Mouse (Mus musculus): Measurements from ENCODE around the gene Pitpna. TPM values are rescaled to one million over a fixed set of nuclear protein-coding genes. Genes with fewer than 3 reads are reported as not detected.
"Not testable (repeated sequence)": the region's sequence is repeated elsewhere in the genome, so short reads cannot be mapped to it uniquely, and the experiment has no call there.

Pitpna gene
- polyA plus RNA-seq, 1 experiment from 2014 or later: 30.1 TPM

DNA sequence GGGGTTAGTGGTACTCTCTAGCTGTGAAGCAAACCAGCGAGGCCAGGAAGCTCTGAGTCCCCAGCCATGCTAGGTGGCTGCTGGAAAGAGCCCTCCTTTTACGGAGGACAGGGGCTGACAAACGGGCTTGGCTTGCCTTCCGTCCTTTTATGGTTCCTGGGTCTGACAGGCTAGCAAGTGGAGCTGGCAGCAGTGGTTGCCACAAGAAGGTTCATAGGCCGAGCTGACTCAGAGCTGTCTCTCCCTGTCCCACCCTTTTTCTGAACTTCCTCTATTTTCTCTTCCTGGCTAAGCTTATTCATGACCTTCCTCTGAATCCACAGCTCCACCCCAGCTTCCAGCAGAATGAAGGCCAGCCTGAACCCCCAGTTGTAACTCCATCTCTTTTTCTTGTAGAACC is 4.7 kb downstream of the Pitpna start:
- ATAC-seq (no peak), DNase-seq (no peak)
- no peak overlapping the region for H3K9ac ChIP-seq (replicated peaks)
- H3K36me3 ChIP-seq (replicated peaks; ENCODE audit: insufficient read depth, low read length): peaks cover 16% of the 10 kb centered on the region
- H3K4me2 ChIP-seq (ENCODE audit: low read depth, low read length): no peak overlapping the region; the same call in 1 of the 2 replicates
- 50% methylated on average over 5 of the region's 5 CpGs for WGBS (ENCODE audit: insufficient replicate concordance)
- TF ChIP-seq EP300 (IDR thresholded peaks at IDR 0.05; ENCODE audit: low read depth): no peak
- no peak for TF ChIP-seq CTCF (IDR thresholded peaks at IDR 0.05; ENCODE audit: low read depth)
- peak overlapping the region; percentile 36 for H3K27ac ChIP-seq (ENCODE audit: low read depth)
- no peak overlapping the region for H3K4me3 ChIP-seq (ENCODE audit: low read depth, low read length)
- no peaks in the 10 kb centered on the region for H3K9me3 ChIP-seq (ENCODE audit: low read length)
- no peaks in the 10 kb centered on the region for H3K27me3 ChIP-seq (ENCODE audit: insufficient read depth, low read length)
- H3K4me1 ChIP-seq (ENCODE audit: insufficient read depth): peaks cover 42% of the 10 kb centered on the region

DNA sequence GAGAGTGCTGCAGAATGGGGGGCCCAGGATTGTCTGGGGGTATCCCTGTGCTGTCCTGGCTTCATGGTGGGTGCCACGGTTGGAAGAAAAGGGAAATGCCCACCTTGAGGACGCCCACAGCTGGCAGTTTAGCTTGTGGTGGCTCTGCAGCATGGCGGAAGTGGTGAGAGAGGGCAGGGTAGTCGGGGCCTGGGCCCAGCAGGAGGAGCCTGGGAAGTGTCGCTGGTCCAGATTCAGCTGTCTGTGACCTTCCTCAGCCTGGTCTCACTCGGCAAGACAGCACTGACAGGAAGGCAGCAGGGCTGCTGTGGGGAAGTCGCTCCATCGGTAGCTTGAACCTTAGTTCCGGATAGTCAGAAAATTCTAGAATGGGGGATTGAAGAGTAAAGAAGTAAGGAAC is 6.5 kb downstream of the Pitpna start:
- H3K27me3 ChIP-seq (ENCODE audit: insufficient read depth, low read length): no peaks in the 10 kb centered on the region
- no peak overlapping the region for H3K4me3 ChIP-seq (ENCODE audit: low read depth, low read length)
- ATAC-seq (peak; percentile 25; the same call in 1 of the 2 replicates), DNase-seq (peak; percentile 41)
- no peaks in the 10 kb centered on the region for H3K9me3 ChIP-seq (ENCODE audit: low read length)
- H3K27ac ChIP-seq (ENCODE audit: low read depth): peak overlapping the region; percentile 64; the same call in 1 of the 2 replicates
- no peak overlapping the region for H3K9ac ChIP-seq (replicated peaks)
- H3K4me1 ChIP-seq (ENCODE audit: insufficient read depth): peaks cover 35% of the 10 kb centered on the region
- 54% methylated on average over 9 of the region's 9 CpGs for WGBS (ENCODE audit: insufficient replicate concordance)
- TF ChIP-seq CTCF (IDR thresholded peaks at IDR 0.05; ENCODE audit: low read depth) (0 out of 2 replicates have a peak, but pooled peaks have one; percentile 5), EP300 (IDR thresholded peaks at IDR 0.05; ENCODE audit: low read depth) (no peak)
- peaks cover 29% of the 10 kb centered on the region for H3K36me3 ChIP-seq (replicated peaks; ENCODE audit: insufficient read depth, low read length)
- no peak overlapping the region for H3K4me2 ChIP-seq (ENCODE audit: low read depth, low read length)

DNA sequence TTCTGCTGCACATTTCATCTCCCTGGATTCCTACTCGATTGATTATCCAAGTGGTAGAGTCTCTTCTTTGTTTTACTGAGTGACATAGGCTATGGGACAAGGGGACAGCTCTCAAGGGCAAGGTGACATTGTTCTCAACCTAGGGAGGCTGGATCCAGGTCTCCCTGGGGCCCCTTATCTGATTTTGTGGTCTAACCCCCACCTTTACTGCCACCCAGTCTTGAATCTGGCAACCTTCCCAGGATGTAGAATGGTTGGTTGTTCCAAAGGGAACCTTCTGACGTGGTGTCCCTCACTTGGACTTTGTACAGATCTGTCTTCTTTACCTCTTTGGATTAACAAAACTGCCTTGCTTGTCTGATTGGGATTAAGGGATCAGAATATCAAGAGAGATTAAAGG is 7.5 kb downstream of the Pitpna start:
- TF ChIP-seq EP300 (IDR thresholded peaks at IDR 0.05; ENCODE audit: low read depth) (no peak), CTCF (IDR thresholded peaks at IDR 0.05; ENCODE audit: low read depth) (no peak)
- DNase-seq (no peak), ATAC-seq (peak; percentile 24; the same call in 1 of the 2 replicates)
- H3K9me3 ChIP-seq (ENCODE audit: low read length): no peaks in the 10 kb centered on the region
- no peak overlapping the region for H3K4me3 ChIP-seq (ENCODE audit: low read depth, low read length)
- 53% methylated on average over 2 of the region's 2 CpGs for WGBS (ENCODE audit: insufficient replicate concordance)
- H3K4me1 ChIP-seq (ENCODE audit: insufficient read depth): peaks cover 31% of the 10 kb centered on the region
- H3K27me3 ChIP-seq (ENCODE audit: insufficient read depth, low read length): no peaks in the 10 kb centered on the region
- no peak overlapping the region for H3K4me2 ChIP-seq (ENCODE audit: low read depth, low read length)
- peak overlapping the region; percentile 34 for H3K9ac ChIP-seq (replicated peaks)
- H3K27ac ChIP-seq (ENCODE audit: low read depth): peak overlapping the region; percentile 64; the same call in 1 of the 2 replicates
- peaks cover 34% of the 10 kb centered on the region for H3K36me3 ChIP-seq (replicated peaks; ENCODE audit: insufficient read depth, low read length)

DNA sequence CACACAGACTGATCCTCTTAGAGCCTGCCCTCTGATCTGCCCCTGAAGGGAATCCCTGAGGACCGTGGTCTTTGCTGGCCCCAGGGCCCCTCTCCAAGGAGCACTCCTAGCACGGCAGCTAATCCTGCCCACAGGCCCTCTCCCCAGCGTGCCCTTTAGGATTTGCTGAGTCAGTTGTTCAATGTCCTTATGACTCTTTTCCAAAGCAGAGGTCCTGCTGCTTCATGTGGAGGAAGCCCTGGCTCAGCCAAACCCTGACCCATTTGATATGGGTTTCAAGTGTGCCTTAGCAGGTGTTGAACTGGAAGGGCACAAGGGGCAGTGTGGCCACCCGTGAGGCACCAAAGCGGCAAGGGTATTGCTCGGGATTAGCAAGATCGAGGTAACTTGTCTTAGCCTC is 7.9 kb downstream of the Pitpna start:
- Histone ChIP-seq H3K9me3 (ENCODE audit: low read length) (no peaks in the 10 kb centered on the region), H3K4me2 (ENCODE audit: low read depth, low read length) (no peak overlapping the region), H3K36me3 (replicated peaks; ENCODE audit: insufficient read depth, low read length) (peaks cover 38% of the 10 kb centered on the region), H3K4me1 (ENCODE audit: insufficient read depth) (peaks cover 31% of the 10 kb centered on the region), H3K27ac (ENCODE audit: low read depth) (peak overlapping the region; percentile 64), H3K4me3 (ENCODE audit: low read depth, low read length) (no peak overlapping the region), H3K27me3 (ENCODE audit: insufficient read depth, low read length) (no peaks in the 10 kb centered on the region), H3K9ac (replicated peaks) (peak overlapping the region; percentile 34)
- ATAC-seq (no peak), DNase-seq (no peak)
- 77% methylated on average over 7 of the region's 7 CpGs for WGBS (ENCODE audit: insufficient replicate concordance)
- TF ChIP-seq CTCF (IDR thresholded peaks at IDR 0.05; ENCODE audit: low read depth) (no peak), EP300 (IDR thresholded peaks at IDR 0.05; ENCODE audit: low read depth) (no peak)

DNA sequence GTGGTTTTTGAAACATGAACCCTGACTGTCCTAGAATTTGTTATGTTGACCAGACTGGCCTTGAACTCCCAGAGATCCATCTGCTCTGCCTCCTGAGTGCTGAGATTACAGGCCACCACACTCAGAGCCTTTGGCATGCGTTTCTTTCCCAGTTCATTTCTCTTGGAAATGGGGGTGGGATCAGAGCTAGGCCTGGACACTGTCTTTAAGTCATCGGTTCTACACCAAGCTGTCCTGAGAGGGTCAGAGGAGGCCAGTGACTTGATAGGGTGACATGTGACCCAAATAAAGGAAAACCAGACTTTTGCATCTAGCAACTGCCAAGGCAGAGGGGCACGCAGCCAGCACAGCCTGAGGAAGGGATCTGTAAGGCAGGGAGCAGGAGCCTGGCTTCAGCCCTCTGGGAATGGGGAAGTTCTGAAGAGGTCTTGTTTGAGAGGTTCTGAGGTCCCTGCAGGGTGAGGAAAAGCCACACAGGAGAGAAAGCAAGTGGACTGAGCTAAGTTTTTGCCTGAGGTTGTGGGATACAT is 8.9 kb downstream of the Pitpna start:
- 66% methylated on average over 3 of the region's 3 CpGs for WGBS (ENCODE audit: insufficient replicate concordance)
- Histone ChIP-seq H3K9me3 (ENCODE audit: low read length) (no peaks in the 10 kb centered on the region), H3K4me2 (ENCODE audit: low read depth, low read length) (no peak overlapping the region), H3K36me3 (replicated peaks; ENCODE audit: insufficient read depth, low read length) (peaks cover 41% of the 10 kb centered on the region), H3K9ac (replicated peaks) (no peak overlapping the region), H3K27ac (ENCODE audit: low read depth) (no peak overlapping the region), H3K4me3 (ENCODE audit: low read depth, low read length) (no peak overlapping the region), H3K4me1 (ENCODE audit: insufficient read depth) (peaks cover 29% of the 10 kb centered on the region), H3K27me3 (ENCODE audit: insufficient read depth, low read length) (no peaks in the 10 kb centered on the region)
- no peak for ATAC-seq
- DNase-seq: no peak
- TF ChIP-seq CTCF (IDR thresholded peaks at IDR 0.05; ENCODE audit: low read depth): no peak
- TF ChIP-seq EP300 (IDR thresholded peaks at IDR 0.05; ENCODE audit: low read depth): no peak

DNA sequence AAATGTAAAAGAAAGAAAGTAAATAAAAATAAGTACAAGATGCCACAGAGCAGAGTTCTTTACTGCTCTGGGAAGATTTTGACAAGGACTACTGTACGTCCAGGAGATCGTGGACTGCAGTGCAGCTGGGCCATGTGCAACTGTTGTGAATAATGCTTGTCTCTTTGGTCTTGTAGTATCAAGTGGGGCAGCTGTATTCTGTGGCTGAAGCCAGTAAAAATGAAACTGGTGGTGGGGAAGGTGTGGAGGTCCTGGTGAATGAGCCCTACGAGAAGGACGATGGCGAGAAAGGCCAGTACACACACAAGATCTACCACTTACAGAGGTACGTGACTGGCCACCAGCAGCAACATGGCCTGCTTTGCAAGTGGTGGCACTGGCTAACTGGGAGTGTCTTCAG is 10.1 kb downstream of the Pitpna start:
- ATAC-seq: no peak
- peaks cover 50% of the 10 kb centered on the region for H3K36me3 ChIP-seq (replicated peaks; ENCODE audit: insufficient read depth, low read length)
- no peak for TF ChIP-seq EP300 (IDR thresholded peaks at IDR 0.05; ENCODE audit: low read depth)
- no peak for TF ChIP-seq CTCF (IDR thresholded peaks at IDR 0.05; ENCODE audit: low read depth)
- peaks cover 28% of the 10 kb centered on the region for H3K4me1 ChIP-seq (ENCODE audit: insufficient read depth)
- no peak overlapping the region for H3K4me3 ChIP-seq (ENCODE audit: low read depth, low read length)
- no peak overlapping the region for H3K9ac ChIP-seq (replicated peaks)
- H3K27me3 ChIP-seq (ENCODE audit: insufficient read depth, low read length): no peaks in the 10 kb centered on the region
- H3K4me2 ChIP-seq (ENCODE audit: low read depth, low read length): no peak overlapping the region
- WGBS (ENCODE audit: insufficient replicate concordance): 84% methylated on average over 6 of the region's 6 CpGs
- no peak overlapping the region for H3K27ac ChIP-seq (ENCODE audit: low read depth)
- no peak for DNase-seq
- H3K9me3 ChIP-seq (ENCODE audit: low read length): no peaks in the 10 kb centered on the region

DNA sequence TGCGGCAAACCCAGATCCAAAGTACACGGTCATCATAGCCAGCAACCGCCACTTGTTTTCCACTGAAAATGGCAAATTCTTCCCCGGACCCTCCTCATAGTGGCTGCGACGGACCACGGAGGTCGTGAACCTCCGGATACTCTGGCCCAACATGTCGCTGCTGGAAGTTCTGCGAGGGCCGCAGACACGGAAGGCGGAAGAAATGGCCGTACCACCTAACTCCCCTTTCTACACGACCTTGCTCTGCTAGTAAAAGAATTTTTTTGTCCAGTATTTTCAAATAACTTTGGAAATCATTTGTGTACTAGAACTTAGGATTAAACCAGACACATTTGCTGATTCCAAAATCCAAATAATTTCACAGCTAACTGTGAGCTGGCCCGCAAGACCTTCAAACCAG is 11.9 kb downstream of the Pitpna start:
- H3K9ac ChIP-seq (replicated peaks); H3K4me3 ChIP-seq (ENCODE audit: low read depth, low read length); DNase-seq; H3K4me2 ChIP-seq (ENCODE audit: low read depth, low read length); H3K9me3 ChIP-seq (ENCODE audit: low read length); ATAC-seq; H3K27ac ChIP-seq (ENCODE audit: low read depth); H3K27me3 ChIP-seq (ENCODE audit: insufficient read depth, low read length): not testable (repeated sequence)
- WGBS (ENCODE audit: insufficient replicate concordance): 91% methylated on average over 15 of the region's 17 CpGs
- Histone ChIP-seq H3K4me1 (ENCODE audit: insufficient read depth) (peaks cover 23% of the 10 kb centered on the region), H3K36me3 (replicated peaks; ENCODE audit: insufficient read depth, low read length) (peaks cover 56% of the 10 kb centered on the region)

All from liver, postnatal 0 days (tissue).